Mouse (Mus musculus) embryonic facial prominence, embryonic 11.5 days (tissue): ENCODE measurements around the gene Aarsd1. TPM values are rescaled to one million over a fixed set of nuclear protein-coding genes. Genes with fewer than 3 reads are reported as not detected.
"Not testable (repeated sequence)": the region's sequence is repeated elsewhere in the genome, so short reads cannot be mapped to it uniquely, and the experiment has no call there.

Experiments
- ATAC-seq: fragments of 200-750 bp; cut with Nextera tagmentation; replicated peaks from 2 replicates; pipeline ENCODE4 v1.8.0; 2017; ENCODE audit warnings: low read depth; ENCODE audit not compliant: insufficient number of reproducible peaks, low FRiP score, low TSS enrichment
- DNase-seq: peaks from one replicate; pipeline ENCODE4 v3.0.0-alpha.2; 2015; ENCODE audit warnings: low spot score
- H3K27ac ChIP-seq: fragments of 300-500 bp; sonication (generic); replicated peaks from 2 replicates; pipeline ENCODE4 v1.5.1; 2014; ENCODE audit warnings: mild to moderate bottlenecking, low read depth, low read length, control low read depth
- H3K27me3 ChIP-seq: fragments of 300-500 bp; sonication (generic); 2 replicates; pipeline ENCODE4 v1.6.1; 2014; ENCODE audit warnings: mild to moderate bottlenecking, low read length, moderate library complexity, mixed read lengths; ENCODE audit not compliant: control insufficient read depth, insufficient read depth
- H3K36me3 ChIP-seq: fragments of 300-500 bp; sonication (generic); replicated peaks from 2 replicates; pipeline ENCODE4 v1.6.1; 2014; ENCODE audit warnings: low read depth, mild to moderate bottlenecking, low read length, moderate library complexity, mixed read lengths; ENCODE audit not compliant: control insufficient read depth, insufficient read depth
- H3K4me1 ChIP-seq: fragments of 300-500 bp; sonication (generic); 2 replicates; pipeline ENCODE4 v1.6.1; 2014; ENCODE audit warnings: low read length, mixed read lengths; ENCODE audit not compliant: control insufficient read depth, insufficient read depth
- H3K4me2 ChIP-seq: fragments of 300-500 bp; sonication (generic); 2 replicates; pipeline ENCODE4 v1.6.1; 2014; ENCODE audit warnings: low read depth, mild to moderate bottlenecking, control low read depth, low read length, moderate library complexity
- H3K4me3 ChIP-seq: fragments of 300-500 bp; sonication (generic); 2 replicates; pipeline ENCODE4 v1.5.1; 2014; ENCODE audit warnings: low read depth, low read length, control low read depth
- H3K9ac ChIP-seq: fragments of 300-500 bp; sonication (generic); replicated peaks from 2 replicates; pipeline ENCODE4 v1.6.1; 2014; ENCODE audit warnings: mild to moderate bottlenecking, control low read depth, low read length
- H3K9me3 ChIP-seq: fragments of 300-500 bp; sonication (generic); replicated peaks from 2 replicates; pipeline ENCODE4 v1.6.1; 2016; ENCODE audit warnings: mild to moderate bottlenecking, low read length, inconsistent platforms, mixed read lengths; ENCODE audit not compliant: control insufficient read depth
- WGBS: fragments of 180-500 bp; shearing (Covaris S2); extraction: QIAGEN DNeasy Blood & Tissue Kit; methylation state at CpG from one replicate; pipeline ENCODE4 v1.1.7; 2014; 5-methylcytosine and 5-hydroxymethylcytosine counted together
- polyA plus RNA-seq: library from polyadenylated mRNA; unstranded; fragments of >200 nt; fragmentation: Nextera tagmentation; extraction: Ambion mirVana; gene quantifications from 2 replicates; pipeline ENCODE4 v1.2.1, GENCODE M21; 2014

Aarsd1 gene
- polyA plus RNA-seq, 1 experiment from 2014 or later: 90.9 TPM

- Histone ChIP-seq H3K4me2 (no peak overlapping the region), H3K9ac (no peak overlapping the region), H3K4me1 (peaks cover 3% of the 10 kb centered on the region; the same call in 1 of the 2 replicates), H3K36me3 (no peaks in the 10 kb centered on the region), H3K9me3 (no peaks in the 10 kb centered on the region), H3K27ac (no peak overlapping the region), H3K27me3 (no peaks in the 10 kb centered on the region), H3K4me3 (no peak overlapping the region)
- DNase-seq: no peak
- no peak for ATAC-seq
- 75% methylated on average over 2 of the region's 2 CpGs for WGBS
Measured at GRCm38 (mm10) chr11:101415306-101415705, 2.1 kb downstream of the Aarsd1 start.

GRCm38 (mm10) chr11:101395110-101395509, 22.3 kb downstream of the Aarsd1 start:
- Histone ChIP-seq H3K27me3 (no peaks in the 10 kb centered on the region), H3K9me3 (no peaks in the 10 kb centered on the region), H3K27ac (no peak overlapping the region), H3K9ac (no peak overlapping the region; the same call in 1 of the 2 replicates), H3K4me2 (no peak overlapping the region), H3K4me3 (no peak overlapping the region), H3K4me1 (no peaks in the 10 kb centered on the region), H3K36me3 (no peaks in the 10 kb centered on the region)
- 6% methylated on average over 8 of the region's 8 CpGs for WGBS
- DNase-seq: peak; percentile 86
- ATAC-seq: no peak

DNA sequence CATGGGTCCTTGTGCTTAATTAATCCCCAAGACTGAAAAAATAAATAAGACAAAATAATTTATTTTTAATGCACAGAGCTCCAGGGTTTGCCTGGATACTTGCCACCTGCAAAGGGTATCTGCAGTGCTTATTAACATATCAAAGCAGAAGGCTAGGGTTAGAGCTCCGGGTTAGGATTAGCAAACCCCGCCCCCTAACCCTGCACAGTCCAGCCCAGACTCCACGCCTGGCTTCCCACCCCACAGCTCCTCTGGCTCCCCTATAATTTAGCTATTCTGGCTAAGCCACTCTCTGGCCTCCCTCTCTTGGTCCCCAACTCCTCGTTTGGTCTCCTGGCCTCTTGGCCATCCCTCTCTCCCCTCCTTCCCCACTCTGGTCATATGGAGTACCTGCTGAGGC, 35.6 kb downstream of the Aarsd1 start:
- ATAC-seq (no peak), DNase-seq (peak; percentile 13)
- Histone ChIP-seq H3K9ac (no peak overlapping the region), H3K4me2 (no peak overlapping the region), H3K9me3 (no peaks in the 10 kb centered on the region), H3K36me3 (no peaks in the 10 kb centered on the region), H3K27ac (no peak overlapping the region), H3K4me3 (no peak overlapping the region), H3K27me3 (no peaks in the 10 kb centered on the region), H3K4me1 (no peaks in the 10 kb centered on the region)
- 17% methylated on average over 4 of the region's 4 CpGs for WGBS

- H3K9ac ChIP-seq: no peak overlapping the region
- WGBS: 76% methylated on average over 6 of the region's 6 CpGs
- no peak overlapping the region for H3K27ac ChIP-seq
- no peaks in the 10 kb centered on the region for H3K9me3 ChIP-seq
- no peaks in the 10 kb centered on the region for H3K4me1 ChIP-seq
- H3K36me3 ChIP-seq: no peaks in the 10 kb centered on the region
- H3K27me3 ChIP-seq: no peaks in the 10 kb centered on the region
- no peak for DNase-seq
- no peak for ATAC-seq
- H3K4me3 ChIP-seq: no peak overlapping the region
- H3K4me2 ChIP-seq: no peak overlapping the region
Measured at GRCm38 (mm10) chr11:101378926-101379325, 38.5 kb downstream of the Aarsd1 start.

DNA sequence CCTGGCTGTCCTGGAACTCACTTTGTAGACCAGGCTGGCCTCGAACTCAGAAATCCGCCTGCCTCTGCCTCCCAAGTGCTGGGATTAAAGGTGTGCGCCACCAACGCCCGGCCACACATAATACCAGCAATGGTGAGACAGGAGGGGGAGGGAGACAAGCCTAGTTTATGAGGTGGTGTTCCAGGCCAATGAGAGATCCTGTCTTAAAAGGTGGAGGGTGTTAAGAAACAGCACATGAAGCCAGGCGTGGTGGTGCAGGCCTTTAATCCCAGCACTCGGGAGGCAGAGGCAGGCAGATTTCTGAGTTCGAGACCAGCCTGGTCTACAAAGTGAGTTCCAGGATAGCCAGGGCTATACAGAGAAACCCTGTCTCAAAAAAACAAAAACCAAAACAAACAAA, 39.2 kb downstream of the Aarsd1 start:
- not testable (repeated sequence) for H3K27ac ChIP-seq, H3K4me1 ChIP-seq, H3K36me3 ChIP-seq, H3K9me3 ChIP-seq, H3K27me3 ChIP-seq, DNase-seq, H3K4me2 ChIP-seq, ATAC-seq, H3K9ac ChIP-seq, H3K4me3 ChIP-seq
- WGBS: 95% methylated on average over 8 of the region's 8 CpGs

- H3K9me3 ChIP-seq: no peaks in the 10 kb centered on the region
- ATAC-seq (no peak), DNase-seq (no peak)
- no peaks in the 10 kb centered on the region for H3K36me3 ChIP-seq
- H3K4me2 ChIP-seq: no peak overlapping the region
- 62% methylated on average over 7 of the region's 7 CpGs for WGBS
- H3K9ac ChIP-seq: no peak overlapping the region
- H3K27me3 ChIP-seq: no peaks in the 10 kb centered on the region
- H3K4me3 ChIP-seq: no peak overlapping the region
- H3K27ac ChIP-seq: no peak overlapping the region
- H3K4me1 ChIP-seq: no peaks in the 10 kb centered on the region
Measured at GRCm38 (mm10) chr11:101374421-101374938, 42.9 kb downstream of the Aarsd1 start.

GRCm38 (mm10) chr11:101370141-101370540, 47.3 kb downstream of the Aarsd1 start:
- no peak for DNase-seq
- 82% methylated on average over 5 of the region's 5 CpGs for WGBS
- no peak for ATAC-seq

DNA sequence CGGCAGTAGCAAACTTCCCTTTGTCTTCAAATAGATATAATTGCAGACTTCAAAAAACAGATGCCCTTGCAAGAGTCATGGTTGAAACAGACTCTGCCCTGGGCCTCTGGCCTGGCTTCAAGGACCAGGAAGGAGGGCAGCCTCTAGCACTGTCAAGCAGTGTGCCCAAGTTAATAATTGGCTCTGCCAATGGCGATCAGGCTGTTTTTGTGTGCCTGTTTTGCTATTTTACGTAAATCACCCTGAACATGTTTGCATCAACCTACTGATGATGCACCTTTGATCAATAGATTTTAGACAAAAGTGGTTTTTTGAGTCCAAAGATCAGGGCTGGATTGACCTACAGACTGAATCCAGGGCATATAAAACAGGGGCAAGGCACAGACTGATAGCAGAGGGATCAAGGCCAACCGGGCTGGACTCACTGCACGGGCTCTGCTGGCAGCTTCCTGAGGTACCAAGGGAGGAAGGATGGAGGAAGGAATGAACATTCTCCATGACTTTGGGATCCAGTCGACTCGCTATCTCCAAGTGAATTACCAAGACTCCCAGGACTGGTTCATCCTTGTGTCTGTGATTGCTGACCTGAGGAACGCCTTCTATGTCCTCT, 50.0 kb downstream of the Aarsd1 start, which contains the start of gene G6pc:
TSS of gene G6pc (plus strand) at position 236 of the 610 bp plus-strand sequence.
- H3K9me3 ChIP-seq: no peaks in the 10 kb centered on the region
- 90% methylated on average over 8 of the region's 8 CpGs for WGBS
- H3K4me1 ChIP-seq: no peaks in the 10 kb centered on the region
- no peak within 1 kb of the TSS for H3K9ac ChIP-seq
- H3K4me3 ChIP-seq: no peak within 1 kb of the TSS
- no peak within 1 kb of the TSS for H3K27ac ChIP-seq
- no peaks in the 10 kb centered on the region for H3K27me3 ChIP-seq
- H3K4me2 ChIP-seq: no peak within 1 kb of the TSS
- H3K36me3 ChIP-seq: no peaks in the 10 kb centered on the region
- no peak for DNase-seq
- ATAC-seq: no peak

More at GRCm38 (mm10) chr11:101370141-101370540, 47.3 kb downstream of the Aarsd1 start:
- no peaks in the 10 kb centered on the region for H3K36me3 ChIP-seq
- H3K4me3 ChIP-seq: no peak overlapping the region
- H3K4me1 ChIP-seq: no peaks in the 10 kb centered on the region
- no peaks in the 10 kb centered on the region for H3K9me3 ChIP-seq
- no peaks in the 10 kb centered on the region for H3K27me3 ChIP-seq
- no peak overlapping the region for H3K4me2 ChIP-seq
- H3K9ac ChIP-seq: no peak overlapping the region
- H3K27ac ChIP-seq: no peak overlapping the region
